Mouse (Mus musculus): Measurements from ENCODE around the gene Hacd2. TPM values are rescaled to one million over a fixed set of nuclear protein-coding genes. Genes with fewer than 3 reads are reported as not detected.

Hacd2 gene
- polyA plus RNA-seq, 1 experiment from 2014 or later: 69.8 TPM

GRCm38 (mm10) chr16:35154641-35155390 lies 132.6 kb downstream of the Hacd2 start, which contains the start of gene Adcy5:
TSS of gene Adcy5 (plus strand) at chr16:35154877.
- Histone ChIP-seq H3K9me3 (no peaks in the 10 kb centered on the region), H3K27ac (peak within 1 kb of the TSS; percentile 84), H3K4me3 (peak within 1 kb of the TSS; percentile 77), H3K36me3 (replicated peaks) (no peaks in the 10 kb centered on the region), H3K27me3 (ENCODE audit: poor library complexity, severe bottlenecking) (peaks cover 98% of the 10 kb centered on the region), H3K4me1 (peaks cover 48% of the 10 kb centered on the region)
- DNase-seq (ENCODE audit: extremely low spot score, low spot score): peak; percentile 55
- WGBS: under 1% methylated on average over 79 of the region's 104 CpGs

GRCm38 (mm10) chr16:35155391-35156305 lies 133.4 kb downstream of the Hacd2 start:
- H3K9me3 ChIP-seq: no peaks in the 10 kb centered on the region
- no peaks in the 10 kb centered on the region for H3K36me3 ChIP-seq (replicated peaks)
- peak; percentile 55 for DNase-seq (ENCODE audit: extremely low spot score, low spot score)
- peaks cover 54% of the 10 kb centered on the region for H3K4me1 ChIP-seq
- peak overlapping the region; percentile 77 for H3K4me3 ChIP-seq
- H3K27me3 ChIP-seq (ENCODE audit: poor library complexity, severe bottlenecking): peaks cover 90% of the 10 kb centered on the region
- H3K27ac ChIP-seq: peak overlapping the region; percentile 84
- WGBS: 1% methylated on average over 87 of the region's 87 CpGs

- Histone ChIP-seq H3K4me3 (peak overlapping the region; percentile 77), H3K27me3 (ENCODE audit: poor library complexity, severe bottlenecking) (peaks cover 84% of the 10 kb centered on the region), H3K9me3 (no peaks in the 10 kb centered on the region), H3K27ac (peak overlapping the region; percentile 84), H3K36me3 (replicated peaks) (no peaks in the 10 kb centered on the region), H3K4me1 (peaks cover 60% of the 10 kb centered on the region)
- 3% methylated on average over 47 of the region's 48 CpGs for WGBS
- DNase-seq (ENCODE audit: extremely low spot score, low spot score): peak; percentile 50
These were observed 134.1 kb downstream of the Hacd2 start for GRCm38 (mm10) chr16:35156306-35156695.

GRCm38 (mm10) chr16:35156832-35157231 lies 134.6 kb downstream of the Hacd2 start:
- Histone ChIP-seq H3K36me3 (replicated peaks) (no peaks in the 10 kb centered on the region), H3K4me1 (peaks cover 64% of the 10 kb centered on the region), H3K27me3 (ENCODE audit: poor library complexity, severe bottlenecking) (peaks cover 78% of the 10 kb centered on the region), H3K27ac (no peak overlapping the region), H3K4me3 (peak overlapping the region; percentile 77; the same call in 1 of the 2 replicates), H3K9me3 (no peaks in the 10 kb centered on the region)
- WGBS: 77% methylated on average over 21 of the region's 21 CpGs
- DNase-seq (ENCODE audit: extremely low spot score, low spot score): no peak

Other genes with a start within 250 kb of the Hacd2 start
- 0.64 and 0.67 TPM in 2 replicates for gene Adcy5, start 132.4 kb downstream of the Hacd2 start, polyA plus RNA-seq (2016; fragmentation: Nextera tagmentation; extraction: Ambion mirVana)